Mouse (Mus musculus) erythroblast, adult 5-6 weeks (primary cell): ENCODE results near the gene Ky. TPM values are rescaled to one million over a fixed set of nuclear protein-coding genes. Genes with fewer than 3 reads are reported as not detected.

Experiments
- ATAC-seq: replicated peaks from 2 replicates; pipeline ENCODE4 v1.8.0; 2016; ENCODE audit warnings: moderate number of reproducible peaks, mild to moderate bottlenecking, moderate TSS enrichment, inconsistent platforms; ENCODE audit not compliant: poor library complexity, low FRiP score, severe bottlenecking
- total RNA-seq, 2 experiments: library from RNA; stranded (forward) in 1 of 2; stranded (reverse) in 1 of 2; fragments of 150-400 nt in 1 of 2; fragments of 200-764, 138-1000 nt in 1 of 2; gene quantifications; 2 replicates each; pipeline versions ENCODE4 v1.2.3 to v1.2.4; 2015 to 2017; ENCODE audit warnings: low replicate concordance in 2 of 2

Ky gene
- total RNA-seq (2015; ENCODE audit: low replicate concordance) (not detected in 2 replicates), total RNA-seq (2017; ENCODE audit: low replicate concordance) (not detected in 2 replicates)

- ATAC-seq, result no peak
Observed at GRCm38 (mm10) chr9:102505700-102506585, at the start of gene Ky. Gene Ky (plus strand): TSS chr9:102505750.

- no peak for ATAC-seq
Observed at GRCm38 (mm10) chr9:102462251-102462650, 43.3 kb upstream of the Ky start.

- no peak for ATAC-seq
Observed at GRCm38 (mm10) chr9:102465044-102465443, 40.5 kb upstream of the Ky start.

- ATAC-seq, result no peak
Observed at GRCm38 (mm10) chr9:102465726-102466125, 39.8 kb upstream of the Ky start.

DNA sequence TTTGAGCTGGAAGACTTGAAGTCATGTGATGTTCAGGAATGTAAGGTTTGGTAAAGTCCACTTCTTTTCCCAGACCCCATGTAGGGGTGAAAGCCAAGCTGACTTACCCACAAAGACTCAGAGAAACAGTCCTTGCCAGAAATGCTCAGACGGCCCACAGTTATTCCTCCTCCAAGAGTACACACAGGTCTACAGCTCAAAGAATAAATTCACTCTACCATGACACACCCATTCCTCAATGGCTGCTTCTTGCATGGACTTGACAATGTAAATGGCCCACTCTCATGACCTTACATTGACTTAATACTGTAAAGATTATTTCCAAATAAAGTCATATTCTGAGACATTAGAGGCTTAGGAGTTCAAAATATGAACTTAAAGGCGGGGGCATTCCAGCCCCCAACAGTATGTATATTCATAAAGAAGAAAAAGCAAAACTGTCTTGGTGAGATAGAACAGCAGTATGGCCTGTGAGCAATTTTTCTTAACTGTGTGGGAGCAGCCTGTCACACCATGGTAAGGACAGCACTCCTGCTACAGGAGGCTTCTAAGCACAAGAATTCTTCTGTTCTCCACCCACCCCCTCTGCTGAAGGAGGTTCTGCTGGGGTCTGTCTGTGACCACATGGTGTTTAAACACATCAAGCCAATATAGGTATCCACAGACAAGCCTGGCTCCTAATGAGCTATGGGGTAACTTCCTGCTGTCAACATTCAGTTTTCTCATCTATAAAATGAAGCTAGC lies 35.3 kb upstream of the Ky start:
- ATAC-seq, result no peak

GRCm38 (mm10) chr9:102477767-102478450 lies 27.6 kb upstream of the Ky start:
- ATAC-seq, result no peak

- ATAC-seq, result no peak
Observed at GRCm38 (mm10) chr9:102478451-102478835, 27.1 kb upstream of the Ky start.

DNA sequence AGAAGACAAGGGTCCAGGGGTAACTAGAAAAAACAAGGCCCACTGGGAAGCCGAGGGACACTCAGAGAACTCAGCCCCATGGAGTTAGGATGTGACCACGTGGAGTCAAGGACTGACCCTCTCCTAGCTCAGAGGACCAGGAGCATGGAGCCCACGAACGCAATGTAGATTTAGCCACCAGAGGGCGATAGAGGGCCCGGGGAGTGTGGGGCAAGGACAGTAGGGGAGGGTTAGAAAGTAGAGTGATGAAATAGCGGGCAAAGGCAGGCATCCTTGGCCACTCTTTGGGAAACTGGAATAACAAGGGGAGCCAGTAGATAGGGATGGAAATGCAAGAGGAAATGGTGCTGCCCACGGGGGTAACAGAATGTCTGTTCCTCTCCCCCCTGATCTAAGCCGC lies 26.5 kb upstream of the Ky start:
- ATAC-seq, result no peak

DNA sequence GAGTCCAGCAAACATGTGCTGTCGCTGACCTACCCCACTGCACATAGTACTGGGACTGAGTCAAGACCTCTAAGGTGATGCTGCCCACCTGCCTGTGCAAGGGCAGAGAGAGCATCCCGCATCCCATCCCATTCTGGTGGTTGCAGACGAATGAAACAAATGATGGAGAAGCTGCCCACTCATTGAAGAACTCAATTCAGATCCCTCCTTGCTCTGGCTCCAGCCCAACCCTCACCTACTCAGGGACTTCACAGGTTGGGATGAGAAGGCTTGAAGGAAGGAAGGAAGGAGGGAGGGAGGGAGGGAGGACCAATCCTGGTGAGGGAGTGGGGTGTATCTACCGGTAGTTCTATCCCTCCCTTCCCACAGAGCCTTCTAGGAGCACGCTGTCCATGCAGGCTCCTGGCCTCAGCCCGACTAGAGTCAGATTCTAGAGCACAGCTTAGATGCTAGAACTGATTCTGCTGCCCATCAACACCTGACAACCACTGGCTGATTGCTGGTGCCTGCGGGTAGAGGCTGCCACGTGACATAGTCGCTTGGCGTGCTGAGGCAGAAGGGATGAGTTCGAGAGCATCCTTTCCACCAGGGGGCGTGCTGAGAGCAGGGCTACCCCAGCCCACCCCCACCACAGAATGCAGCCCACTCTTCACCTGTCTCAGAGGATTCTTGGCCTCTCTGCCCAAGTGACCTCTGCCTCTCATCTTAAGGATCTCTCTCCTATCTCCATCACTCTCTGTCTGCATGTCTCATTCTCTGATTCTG lies 13.3 kb upstream of the Ky start:
- no peak for ATAC-seq

GRCm38 (mm10) chr9:102493044-102493443 lies 12.5 kb upstream of the Ky start:
- ATAC-seq, result no peak

GRCm38 (mm10) chr9:102493916-102494315 lies 11.6 kb upstream of the Ky start:
- no peak for ATAC-seq

DNA sequence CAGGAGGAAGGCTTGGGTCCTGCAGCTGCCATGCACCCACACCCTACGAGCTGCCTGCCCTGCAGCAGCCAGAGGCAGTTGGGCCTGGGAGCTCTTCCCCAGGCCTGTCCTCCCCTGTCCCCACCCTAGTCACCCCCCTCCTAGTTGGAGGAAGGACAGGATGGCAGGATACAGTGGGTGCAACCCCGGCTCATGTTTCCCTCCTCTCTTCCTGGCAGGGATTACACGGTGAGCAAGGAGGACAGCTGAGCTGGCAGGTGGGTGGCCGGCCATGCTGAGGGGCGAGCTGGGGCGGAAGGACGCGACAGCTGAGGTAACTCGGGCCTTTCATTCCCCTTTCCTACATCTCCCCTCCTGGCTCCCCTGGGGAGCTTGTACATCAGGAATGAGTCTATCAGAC lies 11.1 kb upstream of the Ky start:
- ATAC-seq, result no peak

- no peak for ATAC-seq
Observed at GRCm38 (mm10) chr9:102495266-102495665, 10.3 kb upstream of the Ky start.

GRCm38 (mm10) chr9:102496481-102497041 lies 9.0 kb upstream of the Ky start:
- ATAC-seq, result no peak

DNA sequence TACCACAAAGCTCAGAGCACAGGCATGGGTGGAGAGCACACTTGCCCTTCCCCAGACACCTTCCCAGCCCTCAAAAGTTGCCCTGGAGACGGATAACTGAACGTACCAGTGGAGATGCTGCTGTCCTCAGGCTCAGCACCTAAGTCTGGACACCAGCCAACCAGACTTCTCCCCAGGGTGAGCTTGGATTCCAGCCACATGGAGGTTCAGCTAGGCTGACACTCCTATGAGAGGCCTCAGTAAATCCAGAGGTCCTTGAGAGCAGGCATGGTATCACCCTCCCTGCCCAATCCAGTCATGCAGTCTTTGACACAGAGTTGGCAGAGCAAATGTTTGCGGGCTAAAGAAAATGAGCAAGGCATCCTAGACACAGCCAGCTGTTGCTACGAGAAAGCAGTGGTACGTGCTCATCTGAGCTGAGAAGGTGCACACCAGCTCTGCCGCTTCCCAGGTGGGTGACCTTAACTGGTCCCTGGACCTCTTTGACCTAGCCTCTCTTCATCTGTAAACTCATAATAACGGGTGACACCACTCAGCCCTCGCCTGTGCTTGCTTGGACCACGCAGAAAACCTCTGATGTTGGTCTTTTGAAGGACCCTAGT lies 8.4 kb upstream of the Ky start:
- ATAC-seq, result no peak

DNA sequence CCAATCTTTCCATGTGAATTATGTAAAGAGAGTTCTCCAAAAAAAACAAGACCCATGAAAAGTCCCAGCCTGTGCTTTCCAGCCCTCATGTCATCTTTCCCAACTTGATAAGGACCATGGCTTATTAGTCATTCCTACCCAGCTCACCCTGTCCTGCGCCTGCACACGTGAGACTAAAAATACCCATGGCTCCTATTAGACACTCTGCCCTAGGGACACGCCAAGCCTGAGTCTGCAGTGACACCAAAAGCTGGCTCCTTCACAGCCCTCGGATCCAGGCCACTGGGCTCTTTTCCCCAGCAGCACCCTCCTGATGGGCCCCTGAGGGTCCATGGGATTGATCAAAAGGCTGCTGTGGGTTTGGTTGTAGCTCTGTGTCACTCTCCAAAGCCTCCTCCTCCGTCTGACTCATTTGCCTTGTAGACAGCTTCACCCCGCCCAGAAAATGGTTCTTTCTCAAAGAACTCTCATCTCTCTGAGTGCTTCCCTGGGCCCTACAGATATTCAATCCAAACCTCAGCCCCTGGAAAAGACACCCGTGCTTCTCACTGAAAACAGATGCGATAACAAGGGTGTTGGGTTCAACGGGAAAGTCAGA lies 7.6 kb upstream of the Ky start:
- no peak for ATAC-seq

DNA sequence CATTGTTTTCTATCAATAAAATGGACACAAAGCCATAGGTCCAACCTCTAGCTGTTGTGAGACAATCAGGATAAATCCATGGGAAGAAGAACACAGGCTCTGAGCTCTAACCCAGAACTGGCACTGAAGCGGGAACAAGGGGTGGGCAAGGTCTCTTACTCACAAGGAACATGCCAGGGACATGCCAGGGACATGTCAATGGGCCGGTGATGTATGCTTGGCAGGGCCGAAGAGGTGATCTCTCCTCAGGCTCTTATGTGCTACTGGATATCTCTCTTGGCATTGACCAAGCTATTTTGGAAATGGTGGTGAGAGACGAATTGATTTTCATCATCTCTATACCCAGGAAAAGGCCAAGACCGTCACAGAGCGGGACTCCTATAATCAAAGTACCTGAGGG lies 6.8 kb upstream of the Ky start:
- ATAC-seq, result no peak

GRCm38 (mm10) chr9:102499266-102499665 lies 6.3 kb upstream of the Ky start:
- ATAC-seq, result no peak

DNA sequence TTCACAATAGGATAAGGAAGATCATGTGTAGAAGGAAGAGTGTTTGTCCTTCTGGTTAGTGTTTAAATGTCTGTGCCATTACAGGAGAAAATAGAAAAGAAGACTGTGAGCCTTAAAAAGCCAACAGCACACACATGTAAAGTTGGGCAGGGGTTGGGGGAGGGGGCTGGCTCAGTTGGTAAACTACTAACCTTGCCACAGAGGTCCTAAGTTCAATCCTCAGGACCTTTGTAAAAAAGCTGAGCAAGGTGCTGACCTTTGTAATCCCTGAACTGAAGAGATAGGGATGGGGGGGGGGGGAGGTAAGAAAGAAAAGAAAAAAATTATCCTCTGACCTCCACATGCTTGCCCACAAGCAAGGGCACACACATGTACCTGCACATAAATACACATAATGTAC lies 5.8 kb upstream of the Ky start:
- ATAC-seq, result no peak
